Mouse (Mus musculus) erythroblast, adult 5-6 weeks (primary cell): Measurements from ENCODE around the gene Gm20388. TPM values are rescaled to one million over a fixed set of nuclear protein-coding genes. Genes with fewer than 3 reads are reported as not detected.
"Not testable (repeated sequence)": the region's sequence is repeated elsewhere in the genome, so short reads cannot be mapped to it uniquely, and the experiment has no call there.

ENCODE experiments used
- ATAC-seq: replicated peaks from 2 replicates; pipeline ENCODE4 v1.8.0; 2016; ENCODE audit warnings: moderate number of reproducible peaks, mild to moderate bottlenecking, moderate TSS enrichment, inconsistent platforms; ENCODE audit not compliant: poor library complexity, low FRiP score, severe bottlenecking
- total RNA-seq, 2 experiments: library from RNA; stranded (forward) in 1 of 2; stranded (reverse) in 1 of 2; fragments of 150-400 nt in 1 of 2; fragments of 200-764, 138-1000 nt in 1 of 2; gene quantifications; 2 replicates each; pipeline versions ENCODE4 v1.2.3 to v1.2.4; 2015 to 2017; ENCODE audit warnings: low replicate concordance in 2 of 2

Gene Gm20388
- total RNA-seq, 2 experiments from 2014 or later: 2.9 to 7.8 TPM

DNA sequence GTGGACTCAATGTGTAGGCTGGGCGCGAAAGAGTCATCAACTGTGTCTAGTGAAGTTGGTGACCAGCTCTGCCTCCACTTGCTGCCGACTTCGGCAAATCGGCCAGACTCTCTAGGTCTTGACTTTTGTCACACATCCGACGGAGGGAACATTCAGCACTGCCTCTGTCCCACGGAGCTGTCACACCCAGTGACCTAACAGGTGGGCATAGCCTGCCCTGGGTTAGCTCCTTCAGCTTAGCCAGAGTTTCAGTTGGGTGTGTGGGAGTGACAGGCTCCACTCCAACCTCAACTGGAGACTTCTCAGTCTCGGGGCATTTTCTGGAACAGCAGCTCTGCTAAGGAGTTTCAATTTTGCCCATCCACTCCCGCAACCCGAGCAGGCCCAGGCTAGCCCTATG, 1223.9 kb downstream of the Gm20388 start:
- no peak for ATAC-seq

DNA sequence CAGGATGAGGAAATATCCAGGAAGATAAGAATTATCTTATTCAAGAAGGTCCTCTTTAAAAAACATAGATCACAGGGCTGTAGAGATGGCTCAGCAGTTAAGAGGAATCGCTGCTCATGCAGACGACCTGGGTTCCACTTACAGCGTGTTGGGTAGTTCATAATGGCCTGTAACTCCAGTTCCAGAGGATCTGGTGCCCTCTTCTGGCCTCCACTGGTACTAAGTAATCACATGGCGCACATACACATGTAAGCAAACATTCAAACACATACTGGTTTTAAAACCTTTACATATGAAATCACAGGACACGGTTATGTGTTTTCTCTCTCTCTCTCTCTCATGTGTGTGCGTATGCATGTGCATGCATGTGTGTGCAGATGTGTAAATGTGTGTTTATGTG, 1226.2 kb downstream of the Gm20388 start:
- no peak for ATAC-seq

DNA sequence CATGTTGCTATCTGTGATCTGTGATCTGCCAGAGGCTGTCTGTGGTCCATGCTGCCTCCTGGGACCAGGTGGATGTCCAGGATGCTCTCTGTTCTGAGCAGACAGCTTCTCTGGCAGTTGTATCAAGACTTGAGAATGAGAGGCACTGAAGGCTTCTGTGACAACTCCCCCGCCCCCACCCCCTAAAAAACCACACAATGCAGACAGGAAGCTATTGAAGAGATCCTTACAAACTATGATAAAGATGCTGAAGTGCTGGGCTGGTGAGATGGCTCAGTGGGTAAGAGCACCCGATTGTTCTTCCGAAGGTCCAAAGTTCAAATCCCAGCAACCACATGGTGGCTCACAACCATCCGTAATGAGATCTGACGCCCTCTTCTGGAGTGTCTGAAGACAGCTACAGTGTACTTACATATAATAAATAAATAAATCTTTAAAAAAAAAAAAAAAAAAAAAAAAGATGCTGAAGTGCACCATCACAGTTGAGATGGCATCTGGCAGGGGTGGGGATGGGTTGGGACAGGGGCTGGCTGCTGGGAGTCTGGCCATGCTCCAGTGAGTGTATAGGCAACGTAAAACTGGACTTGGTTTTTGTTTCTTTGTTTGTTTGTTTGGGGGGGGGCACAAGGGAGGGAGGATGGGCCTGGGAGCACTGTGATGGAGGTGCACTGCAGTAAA, 1235.0 kb downstream of the Gm20388 start:
- ATAC-seq: not testable (repeated sequence)

- ATAC-seq: no peak
Measured at GRCm38 (mm10) chr8:121148573-121149083, 1238.0 kb downstream of the Gm20388 start.

- ATAC-seq: no peak
Measured at GRCm38 (mm10) chr8:121152394-121152793, 1241.8 kb downstream of the Gm20388 start.

DNA sequence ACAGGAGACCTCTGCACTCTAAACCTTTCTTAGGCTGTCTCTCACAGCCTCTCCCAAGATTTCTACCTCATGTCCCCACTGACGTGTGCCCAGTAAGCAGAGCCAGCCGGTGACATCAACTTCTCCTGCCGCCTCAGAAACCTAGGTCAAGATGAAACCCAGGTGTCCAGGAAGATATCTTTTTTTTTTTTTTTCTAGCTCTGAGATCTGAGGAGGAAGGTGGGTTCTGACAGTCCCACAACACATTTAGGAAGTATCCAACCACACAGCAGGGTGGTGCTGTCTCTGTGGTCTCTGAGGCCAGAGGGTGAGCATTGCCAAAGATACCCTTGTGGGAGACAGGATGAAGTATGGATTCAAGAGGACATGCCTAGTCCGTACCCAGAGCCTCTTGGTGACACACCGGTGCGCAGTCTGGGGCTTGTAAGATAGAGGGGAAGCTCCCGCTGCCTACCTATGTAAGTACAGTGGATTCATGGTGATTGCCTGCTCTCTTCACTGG, 1246.4 kb downstream of the Gm20388 start:
- ATAC-seq: no peak

- no peak for ATAC-seq
Measured at GRCm38 (mm10) chr8:121158812-121159211, 1248.2 kb downstream of the Gm20388 start.

DNA sequence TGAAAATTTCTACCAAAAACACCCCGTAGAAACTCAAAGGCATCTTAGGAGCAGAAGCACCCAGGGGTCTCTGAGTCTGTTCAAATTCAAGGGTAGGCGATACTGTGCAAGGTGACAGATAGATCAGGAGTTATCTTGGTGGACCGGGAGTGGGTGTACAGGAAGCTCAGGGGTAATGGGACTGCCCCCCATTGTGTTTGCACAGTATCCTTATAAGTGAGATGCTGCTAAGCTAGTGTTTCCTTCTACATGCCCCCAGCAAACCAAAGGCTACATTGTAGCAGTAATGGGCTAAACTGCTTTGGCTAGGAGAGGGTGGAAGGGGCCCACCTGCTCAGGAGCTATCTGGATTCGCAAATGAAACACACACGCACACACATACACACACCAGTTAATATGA, 1250.8 kb downstream of the Gm20388 start:
- ATAC-seq: no peak

DNA sequence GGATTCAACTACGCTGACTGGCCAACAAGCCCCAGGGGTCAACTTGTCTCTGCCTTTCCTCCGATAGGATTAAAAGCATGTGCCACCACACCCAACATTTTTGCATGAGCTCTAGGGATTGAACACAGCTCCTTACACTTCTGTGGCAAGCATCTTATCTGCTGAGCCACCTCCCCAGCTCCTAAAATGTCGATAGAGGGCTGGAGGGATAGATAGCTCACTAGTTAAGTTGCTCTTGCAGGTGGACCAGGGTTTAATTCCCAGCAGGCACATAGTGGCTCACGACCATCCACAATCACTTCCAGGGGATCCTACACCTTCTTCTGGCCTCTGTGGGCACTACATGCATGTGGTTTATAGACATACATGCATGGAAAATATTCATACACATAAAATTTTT, 1251.8 kb downstream of the Gm20388 start:
- no peak for ATAC-seq

- no peak for ATAC-seq
Measured at GRCm38 (mm10) chr8:121162906-121163695, 1252.5 kb downstream of the Gm20388 start.

DNA sequence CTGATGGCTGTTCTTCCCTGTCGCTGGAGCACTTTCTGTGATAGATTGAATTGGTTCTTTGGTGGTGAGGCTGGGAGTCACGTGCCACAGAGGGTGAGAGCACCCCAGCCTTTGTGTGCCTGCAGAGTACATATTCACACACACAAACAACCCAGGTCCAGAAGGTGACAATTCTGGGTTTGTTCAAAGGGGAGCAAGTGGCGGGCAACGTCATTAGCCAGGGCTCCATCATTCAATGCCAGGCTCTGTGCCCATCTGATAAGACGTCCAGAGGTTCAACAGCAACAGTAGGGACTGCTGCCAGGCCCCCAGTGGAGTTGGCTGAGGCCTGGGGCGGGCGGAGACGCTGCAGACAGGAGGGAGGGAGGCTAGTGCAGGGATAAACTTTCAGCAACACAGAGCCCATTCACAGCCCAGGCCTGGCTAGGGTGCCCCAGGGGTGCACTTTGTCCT, 1253.4 kb downstream of the Gm20388 start:
- ATAC-seq: no peak

GRCm38 (mm10) chr8:121168033-121168432, 1257.4 kb downstream of the Gm20388 start:
- ATAC-seq: no peak

- ATAC-seq: no peak
Measured at GRCm38 (mm10) chr8:121170116-121170515, 1259.5 kb downstream of the Gm20388 start.

DNA sequence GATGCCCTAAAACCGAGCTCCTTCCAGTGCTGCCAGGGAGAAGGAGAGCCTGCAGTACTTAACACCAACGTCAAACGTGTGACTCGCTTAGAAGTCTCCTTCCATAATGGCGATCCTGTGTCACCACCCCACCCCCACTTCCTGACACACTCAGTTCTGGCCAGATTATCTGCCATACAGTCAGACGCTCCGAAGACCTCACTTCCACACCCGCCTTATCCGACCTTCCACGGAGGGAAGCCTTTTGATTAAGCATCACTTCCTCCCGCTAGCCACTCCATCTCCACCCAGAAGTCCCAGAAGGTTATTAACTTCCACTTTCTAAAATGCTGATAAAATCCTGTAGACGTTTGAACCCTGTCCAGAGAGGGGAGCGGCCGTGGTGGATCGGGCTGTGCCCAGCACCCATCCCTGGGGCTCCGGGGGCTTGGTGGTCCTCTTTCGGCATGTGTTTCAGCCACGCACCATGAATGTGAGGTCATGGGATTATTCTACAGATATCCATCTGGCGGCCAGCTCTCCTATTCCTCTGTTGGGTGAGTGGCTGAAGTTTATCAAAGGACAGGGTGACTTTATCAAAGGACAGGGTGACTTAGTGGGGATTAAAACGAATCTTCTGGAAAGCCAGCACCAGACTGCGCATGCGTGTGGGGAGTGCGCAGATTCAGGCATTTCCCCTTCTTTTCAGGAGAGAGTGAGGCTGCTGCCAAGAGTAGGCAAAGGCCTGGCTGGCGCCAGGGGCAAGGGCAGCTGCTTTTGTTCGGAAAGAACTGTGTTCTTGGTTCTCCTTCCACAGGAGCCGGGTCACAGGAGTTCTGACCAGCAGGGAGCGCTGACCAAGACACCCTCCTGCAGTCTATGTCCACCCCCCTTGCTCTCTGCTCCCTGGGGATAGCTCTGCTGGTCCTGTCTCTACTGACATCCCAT, 1260.2 kb downstream of the Gm20388 start:
- no peak for ATAC-seq

DNA sequence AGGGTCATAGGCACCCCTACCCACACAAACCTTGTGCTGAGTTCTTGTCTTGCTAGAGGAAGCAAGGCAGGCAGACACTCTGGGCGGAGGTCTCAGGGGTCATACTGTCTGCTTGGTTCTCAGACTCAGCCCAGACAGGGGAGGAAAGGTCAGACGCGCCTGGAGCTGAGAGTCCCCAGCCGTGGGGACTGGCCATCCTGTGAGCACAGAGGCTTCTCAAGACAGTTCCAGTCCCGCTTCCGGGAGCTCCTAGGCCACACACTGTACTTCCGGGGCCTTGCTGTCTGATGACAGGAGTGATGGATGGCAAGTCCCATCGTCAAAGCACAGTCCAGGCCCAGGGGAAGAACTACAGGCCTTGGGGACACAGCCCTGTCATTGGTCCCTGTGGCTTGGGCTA, 1261.9 kb downstream of the Gm20388 start:
- ATAC-seq: no peak

GRCm38 (mm10) chr8:121174178-121174577, 1263.5 kb downstream of the Gm20388 start:
- ATAC-seq: no peak

- no peak for ATAC-seq
Measured at GRCm38 (mm10) chr8:121174721-121175539, 1264.3 kb downstream of the Gm20388 start.

DNA sequence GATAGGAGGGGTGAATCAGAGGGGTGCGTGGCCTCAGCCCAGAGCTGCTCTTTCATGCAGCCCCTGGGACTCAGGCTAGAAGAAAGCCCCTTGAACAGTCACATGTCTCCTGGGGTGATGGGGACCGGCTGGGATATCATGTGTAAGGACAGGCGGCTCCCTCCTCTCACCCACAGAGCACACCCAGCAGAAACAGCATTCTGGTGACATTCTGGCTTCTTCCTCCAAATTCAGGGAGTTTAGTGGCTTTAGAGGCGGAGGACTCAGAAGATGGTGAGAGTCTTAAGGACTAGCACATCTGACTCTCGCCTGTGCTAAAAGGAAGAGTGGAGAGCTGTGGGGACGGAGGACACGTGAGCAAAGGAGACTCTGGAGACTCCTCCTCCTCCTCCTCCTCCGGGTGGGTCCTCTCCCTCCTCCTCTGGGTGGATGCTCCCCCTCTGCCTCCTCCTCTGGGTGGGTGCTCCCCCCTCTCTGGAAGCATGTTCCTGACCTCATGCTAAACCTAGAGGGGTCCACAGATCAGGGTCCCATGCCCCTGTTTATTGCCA, 1265.0 kb downstream of the Gm20388 start:
- ATAC-seq: no peak

DNA sequence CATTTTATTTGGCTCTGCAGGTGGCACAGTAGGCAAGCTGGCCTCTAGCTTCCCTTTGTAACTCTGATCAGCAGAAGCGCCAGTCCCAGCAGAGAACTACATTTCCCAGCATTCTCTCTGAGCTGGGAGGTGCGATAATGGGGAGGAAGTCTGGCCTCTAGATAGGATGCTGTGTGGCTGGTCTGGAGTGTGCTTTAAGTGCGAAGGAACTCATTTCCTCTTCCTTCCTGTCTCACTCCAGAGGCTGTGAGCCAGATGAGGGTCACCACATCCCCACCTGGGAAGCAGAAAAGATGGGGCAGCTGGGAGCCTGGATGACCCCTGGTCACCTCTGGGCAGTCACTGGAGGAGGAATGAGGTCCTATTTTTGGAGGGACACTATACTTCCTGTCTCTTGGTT, 1265.7 kb downstream of the Gm20388 start:
- no peak for ATAC-seq
